8 mouse cellular contexts compared by ENCODE assay signal in the genomic region with DNA sequence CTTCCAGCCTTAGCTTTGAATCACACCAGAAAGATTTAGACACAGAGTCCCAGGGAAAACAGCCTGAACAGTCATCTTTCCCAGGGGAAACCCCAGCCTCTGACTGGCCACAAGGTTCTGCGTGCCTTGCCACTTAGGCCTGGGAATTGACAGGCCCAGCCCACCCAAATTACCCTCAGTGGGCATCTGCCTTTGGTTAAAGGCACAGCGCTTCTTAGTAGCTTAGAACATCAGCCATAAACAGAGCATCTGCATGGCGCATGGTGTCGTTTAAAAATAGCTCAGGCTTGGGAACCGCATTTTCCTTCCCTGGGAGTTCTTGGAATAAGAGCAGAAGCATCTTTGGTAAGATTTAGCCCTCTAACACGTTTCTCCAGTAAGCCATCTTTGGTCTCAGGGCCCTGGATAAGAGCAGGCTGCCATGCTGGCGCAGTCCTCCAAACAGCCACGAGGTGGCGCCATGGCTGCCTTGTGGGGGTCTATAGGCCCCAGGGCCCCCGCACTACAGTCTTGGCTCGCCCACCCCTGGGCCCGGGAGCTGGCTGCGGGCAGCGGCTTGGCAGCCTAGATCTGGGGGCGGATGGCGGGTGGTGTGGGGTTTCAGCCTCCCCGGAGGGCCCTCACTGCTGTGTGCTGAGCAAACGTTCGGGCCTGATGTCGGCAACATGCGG.
A peak's percentile ranks its signal among the peaks of the same experiment; 100 is the strongest.
DNase-seq lines count a peak whose midpoint lies in the region; ATAC-seq lines count a peak whose summit lies in the region.

No protein-coding gene starts in this region.

- peak overlapping the region; percentile 29 for H3K9ac ChIP-seq in forebrain, embryonic 11.5 days (ENCODE audit: low read length)
- H3K9ac ChIP-seq in limb, embryonic 15.5 days = no peak overlapping the region

- 20% methylated on average over 21 of the region's 21 CpGs for whole genome bisulfite sequencing in forebrain, embryonic 11.5 days
- WGBS in limb, embryonic 15.5 days = 11% methylated on average over 21 of the region's 21 CpGs

- H3K36me3 ChIP-seq in forebrain, embryonic 11.5 days (ENCODE audit: control insufficient read depth, insufficient read depth, low read length) = no peaks in the 10 kb centered on the region
- H3K36me3 ChIP-seq in limb, embryonic 15.5 days = no peaks in the 10 kb centered on the region

- peaks cover 9% of the 10 kb centered on the region; the same call in 1 of the 2 replicates for H3K4me1 ChIP-seq in forebrain, embryonic 11.5 days (replicated peaks; ENCODE audit: control insufficient read depth, insufficient read depth, low read length)
- H3K4me1 ChIP-seq in limb, embryonic 15.5 days = peaks cover 26% of the 10 kb centered on the region

- peak; percentile 78 for ATAC-seq in forebrain, embryonic 11.5 days (replicated peaks; ENCODE audit: low FRiP score)
- ATAC-seq in limb, embryonic 15.5 days (ENCODE audit: insufficient number of reproducible peaks, low FRiP score, low TSS enrichment, low read depth) = peak; percentile 90

- H3K9me3 ChIP-seq in forebrain, embryonic 11.5 days (ENCODE audit: control insufficient read depth, low read length) = no peaks in the 10 kb centered on the region
- no peaks in the 10 kb centered on the region for H3K9me3 ChIP-seq in limb, embryonic 15.5 days

- H3K27me3 ChIP-seq in forebrain, embryonic 11.5 days (ENCODE audit: control insufficient read depth, insufficient read depth, low read length) = no peaks in the 10 kb centered on the region
- H3K27me3 ChIP-seq in limb, embryonic 15.5 days = peaks cover 3% of the 10 kb centered on the region; the same call in 1 of the 2 replicates

- no peak overlapping the region for H3K27ac ChIP-seq in forebrain, embryonic 11.5 days (ENCODE audit: low read depth, low read length)
- H3K27ac ChIP-seq in limb, embryonic 15.5 days = peak overlapping the region; percentile 38; the same call in 1 of the 2 replicates

- H3K4me3 ChIP-seq in forebrain, embryonic 11.5 days (ENCODE audit: low read depth, low read length) = no peak overlapping the region
- no peak overlapping the region for H3K4me3 ChIP-seq in limb, embryonic 15.5 days

- peak overlapping the region; percentile 35; the same call in 1 of the 2 replicates for H3K4me2 ChIP-seq in forebrain, embryonic 11.5 days (ENCODE audit: low read depth, low read length, severe bottlenecking)
- peak overlapping the region; percentile 19; the same call in 1 of the 2 replicates for H3K4me2 ChIP-seq in limb, embryonic 15.5 days

- DNase-seq in right cerebral cortex, adult 2 months (ENCODE audit: low spot score in 2 of 2) = peak; percentile 17 to 19
- no peak for DNase-seq in right cerebral cortex, adult 18-20 months
- peak; percentile 43 for DNase-seq in adrenal gland, postnatal 25 days
- peak; percentile 89 for DNase-seq in forebrain, embryonic 11.5 days (ENCODE audit: low spot score)
- DNase-seq in heart, postnatal 14 days = peak; percentile 54 to 74
- peak; percentile 89 for DNase-seq in neural tube, embryonic 10.5 days (ENCODE audit: extremely low spot score, low spot score)
- DNase-seq in layer of hippocampus, postnatal 36 days = no peak

- intact Hi-C loops in heart, postnatal 14 days (cut with DNase I) = no loop called here

Comparison
In these comparisons a context has a peak if more than half of its experiments do, and no peak if none do; other contexts are left out.
1. DNase-seq: peak in right cerebral cortex, adult 2 months (2 of 2), adrenal gland, postnatal 25 days (single experiment), forebrain, embryonic 11.5 days (single experiment), heart, postnatal 14 days (2 of 2) and neural tube, embryonic 10.5 days (single experiment); none in right cerebral cortex, adult 18-20 months (single experiment) and layer of hippocampus, postnatal 36 days (0 of 2).